Mouse (Mus musculus) megakaryocyte-erythroid progenitor cell, adult 5 weeks (primary cell): ENCODE data around the gene Rps6kb2. TPM values are rescaled to one million over a fixed set of nuclear protein-coding genes. Genes with fewer than 3 reads are reported as not detected.

Experiments used
- polyA plus RNA-seq: library from polyadenylated mRNA; stranded (reverse); fragments of >175 nt; gene quantifications from 2 replicates; pipeline ENCODE4 v1.2.3, GENCODE M21; 2012

Gene Rps6kb2
- polyA plus RNA-seq, result 88.1 and 93.8 TPM in 2 replicates

GRCm38 (mm10) chr19:4162646-4163542 is at the start of gene Rps6kb2:
Rps6kb2 (minus strand) TSS chr19:4163354.

GRCm38 (mm10) chr19:4201291-4201909 is 38.2 kb upstream of the Rps6kb2 start, which contains the start of gene Rad9a:
Rad9a (minus strand) TSS chr19:4201662.

GRCm38 (mm10) chr19:4191528-4192250 is 28.5 kb upstream of the Rps6kb2 start, which contains the start of gene Ppp1ca:
Ppp1ca (plus strand) TSS chr19:4192065.

GRCm38 (mm10) chr19:4190831-4191334 is 27.7 kb upstream of the Rps6kb2 start, which contains the start of gene Tbc1d10c:
Tbc1d10c (minus strand) TSS chr19:4191284.

GRCm38 (mm10) chr19:4175368-4175947 is 12.3 kb upstream of the Rps6kb2 start, which contains the start of gene Carns1:
Carns1 (minus strand) TSS chr19:4175479.

GRCm38 (mm10) chr19:4153232-4153654 is 9.9 kb downstream of the Rps6kb2 start, which contains the start of gene Ptprcap:
Ptprcap (plus strand) TSS chr19:4153604.

GRCm38 (mm10) chr19:4148491-4148806 is 14.7 kb downstream of the Rps6kb2 start, which contains the start of gene Coro1b:
Coro1b (plus strand) TSS chr19:4148619.

GRCm38 (mm10) chr19:4143759-4144268 is 19.3 kb downstream of the Rps6kb2 start, which contains the start of gene Cabp4:
Cabp4 (minus strand) TSS chr19:4144033.

GRCm38 (mm10) chr19:4139446-4139845 is 23.7 kb downstream of the Rps6kb2 start, which contains the start of gene Gpr152:
Gpr152 (plus strand) TSS chr19:4139787.

GRCm38 (mm10) chr19:4125741-4126696 is 37.1 kb downstream of the Rps6kb2 start, which contains the start of gene Aip:
Aip (minus strand) TSS chr19:4125858.

Other genes with a start within 250 kb of the Rps6kb2 start
- gene Aldh3b1, start 233.5 kb downstream of the Rps6kb2 start, polyA plus RNA-seq, result 5.0 and 8.2 TPM in 2 replicates
- gene Unc93b1, start 228.2 kb downstream of the Rps6kb2 start, polyA plus RNA-seq, result 182 and 302 TPM in 2 replicates
- 0.06 and 0.10 TPM in 2 replicates for gene Aldh3b3, start 204.7 kb downstream of the Rps6kb2 start, polyA plus RNA-seq
- gene Aldh3b2, start 191.0 kb downstream of the Rps6kb2 start, polyA plus RNA-seq, result 0.24 TPM in 1 of 2 replicates, not detected in the other
- 7.7 and 8.3 TPM in 2 replicates for gene Acy3, start 176.8 kb downstream of the Rps6kb2 start, polyA plus RNA-seq
- gene Tbx10, start 170.6 kb downstream of the Rps6kb2 start, polyA plus RNA-seq, result not detected in 2 replicates
- 14.7 and 18.3 TPM in 2 replicates for gene Nudt8, start 162.8 kb downstream of the Rps6kb2 start, polyA plus RNA-seq
- gene Gm49405, start 162.7 kb downstream of the Rps6kb2 start, polyA plus RNA-seq, result 4.1 and 6.3 TPM in 2 replicates
- gene Doc2g, start 160.0 kb downstream of the Rps6kb2 start, polyA plus RNA-seq, result 10.4 and 16.4 TPM in 2 replicates
- gene Ndufv1, start 150.5 kb downstream of the Rps6kb2 start, polyA plus RNA-seq, result 247 and 250 TPM in 2 replicates
- 122 and 136 TPM in 2 replicates for gene Gstp1, start 125.4 kb downstream of the Rps6kb2 start, polyA plus RNA-seq
- 1.7 TPM in 1 of 2 replicates, not detected in the other for gene Gstp2, start 117.3 kb downstream of the Rps6kb2 start, polyA plus RNA-seq
- 0.79 and 1.2 TPM in 2 replicates for gene Gstp3, start 103.8 kb downstream of the Rps6kb2 start, polyA plus RNA-seq
- not detected in 2 replicates for gene Cabp2, start 81.8 kb downstream of the Rps6kb2 start, polyA plus RNA-seq
- 126 and 175 TPM in 2 replicates for gene Cdk2ap2, start 66.2 kb downstream of the Rps6kb2 start, polyA plus RNA-seq
- gene Pitpnm1, start 63.4 kb downstream of the Rps6kb2 start, polyA plus RNA-seq, result 67.2 and 92.9 TPM in 2 replicates
- 114 and 132 TPM in 2 replicates for gene Aip, start 37.5 kb downstream of the Rps6kb2 start, polyA plus RNA-seq
- gene Gpr152, start 23.6 kb downstream of the Rps6kb2 start, polyA plus RNA-seq, result 0.03 TPM in 1 of 2 replicates, not detected in the other
- gene Cabp4, start 19.3 kb downstream of the Rps6kb2 start, polyA plus RNA-seq, result 0.14 and 0.15 TPM in 2 replicates
- 166 and 202 TPM in 2 replicates for gene Coro1b, start 14.7 kb downstream of the Rps6kb2 start, polyA plus RNA-seq
- 508 and 717 TPM in 2 replicates for gene Ptprcap, start 9.8 kb downstream of the Rps6kb2 start, polyA plus RNA-seq
- 5.7 and 6.3 TPM in 2 replicates for gene Carns1, start 12.1 kb upstream of the Rps6kb2 start, polyA plus RNA-seq
- gene Tbc1d10c, start 27.9 kb upstream of the Rps6kb2 start, polyA plus RNA-seq, result 58.6 and 71.5 TPM in 2 replicates
- gene Ppp1ca, start 28.7 kb upstream of the Rps6kb2 start, polyA plus RNA-seq, result 614 and 638 TPM in 2 replicates
- gene Rad9a, start 38.3 kb upstream of the Rps6kb2 start, polyA plus RNA-seq, result 27.8 and 31.6 TPM in 2 replicates
- 12.5 and 17.5 TPM in 2 replicates for gene Clcf1, start 50.9 kb upstream of the Rps6kb2 start, polyA plus RNA-seq
- 33.8 and 36.5 TPM in 2 replicates for gene AC109138.7, start 51.0 kb upstream of the Rps6kb2 start, polyA plus RNA-seq
- 38.1 and 42.7 TPM in 2 replicates for gene Pold4, start 68.5 kb upstream of the Rps6kb2 start, polyA plus RNA-seq
- 30.3 and 41.9 TPM in 2 replicates for gene Ssh3, start 105.8 kb upstream of the Rps6kb2 start, polyA plus RNA-seq
- gene Ankrd13d, start 119.8 kb upstream of the Rps6kb2 start, polyA plus RNA-seq, result 10.8 and 11.6 TPM in 2 replicates
- gene Grk2, start 142.9 kb upstream of the Rps6kb2 start, polyA plus RNA-seq, result 941 and 1,009 TPM in 2 replicates
- 50.0 and 66.2 TPM in 2 replicates for gene Kdm2a, start 234.9 kb upstream of the Rps6kb2 start, polyA plus RNA-seq